Mouse (Mus musculus) ES-Bruce4 (cell line): ENCODE measurements around the gene Anxa10.

Experiments used
- CTCF ChIP-seq: IDR thresholded peaks from one replicate; pipeline ENCODE4 v1.8.1; 2011; ENCODE audit warnings: low read depth, low read length
- POLR2A ChIP-seq: IDR thresholded peaks from one replicate; pipeline ENCODE4 v1.8.1; 2011; ENCODE audit warnings: low read length; ENCODE audit not compliant: insufficient read depth

DNA sequence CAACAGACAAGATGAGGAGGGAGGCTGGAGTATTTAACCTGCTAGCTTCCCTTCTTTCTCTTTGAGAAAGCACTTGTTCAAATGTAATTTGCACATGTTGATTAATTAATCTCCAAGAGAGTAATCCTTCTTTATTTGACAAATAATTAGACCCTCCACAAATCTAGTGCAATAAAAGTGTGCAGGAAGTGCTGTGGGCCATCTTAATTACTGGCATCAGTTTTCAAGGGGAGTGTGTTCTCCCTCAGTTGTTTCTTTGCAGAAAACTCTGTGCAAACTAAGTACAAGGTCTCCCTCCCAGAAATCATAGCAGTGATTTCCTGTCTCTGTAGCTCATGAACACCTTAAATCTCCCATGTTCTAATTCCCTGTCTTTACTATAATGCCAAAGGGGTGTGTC lies 54.6 kb downstream of the Anxa10 start:
- TF ChIP-seq CTCF (no peak), POLR2A (no peak)
